Mouse (Mus musculus) lung, adult 2 months (tissue): ENCODE results near the gene Mcub.

Source experiments
- CTCF ChIP-seq: fragments of 200-500 bp; IDR thresholded peaks from 2 replicates; pipeline ENCODE4 v1.5.1; 2011; ENCODE audit warnings: mild to moderate bottlenecking, low read length, control low read depth; ENCODE audit not compliant: insufficient read depth
- POLR2A ChIP-seq: fragments of 200-500 bp; IDR thresholded peaks from 2 replicates; pipeline ENCODE4 v1.6.1; 2011; ENCODE audit warnings: low read depth, mild to moderate bottlenecking, control low read depth, low read length, borderline replicate concordance; ENCODE audit errors: extremely low read depth

DNA sequence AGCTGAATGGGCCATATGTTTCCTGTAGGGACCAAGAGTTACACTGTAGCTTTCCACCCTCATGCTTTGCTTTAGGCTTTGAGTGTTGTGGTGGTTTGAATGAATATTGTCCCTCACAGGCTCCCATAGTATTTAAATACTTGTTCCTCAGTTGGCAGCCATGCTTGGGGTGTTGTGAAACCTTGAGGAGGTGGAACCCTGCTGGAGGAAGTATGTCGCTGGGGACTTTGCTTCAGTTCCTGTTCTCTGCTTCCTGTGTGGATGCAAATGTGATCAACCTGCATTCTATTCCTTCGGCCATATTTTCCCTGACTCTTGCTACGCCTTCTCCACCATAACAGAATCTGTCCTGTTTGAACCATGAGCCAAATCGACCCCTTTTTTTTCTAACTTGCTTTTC lies 16.7 kb downstream of the Mcub start:
- no peak for TF ChIP-seq POLR2A
- TF ChIP-seq CTCF: no peak
